Mouse (Mus musculus) kidney, adult 9 months (tissue): Measurements from ENCODE around the gene Nfat5.

ENCODE experiments used
- DNase-seq: peaks from one replicate; pipeline ENCODE4 v3.0.0; 2022

Nfat5 gene

DNA sequence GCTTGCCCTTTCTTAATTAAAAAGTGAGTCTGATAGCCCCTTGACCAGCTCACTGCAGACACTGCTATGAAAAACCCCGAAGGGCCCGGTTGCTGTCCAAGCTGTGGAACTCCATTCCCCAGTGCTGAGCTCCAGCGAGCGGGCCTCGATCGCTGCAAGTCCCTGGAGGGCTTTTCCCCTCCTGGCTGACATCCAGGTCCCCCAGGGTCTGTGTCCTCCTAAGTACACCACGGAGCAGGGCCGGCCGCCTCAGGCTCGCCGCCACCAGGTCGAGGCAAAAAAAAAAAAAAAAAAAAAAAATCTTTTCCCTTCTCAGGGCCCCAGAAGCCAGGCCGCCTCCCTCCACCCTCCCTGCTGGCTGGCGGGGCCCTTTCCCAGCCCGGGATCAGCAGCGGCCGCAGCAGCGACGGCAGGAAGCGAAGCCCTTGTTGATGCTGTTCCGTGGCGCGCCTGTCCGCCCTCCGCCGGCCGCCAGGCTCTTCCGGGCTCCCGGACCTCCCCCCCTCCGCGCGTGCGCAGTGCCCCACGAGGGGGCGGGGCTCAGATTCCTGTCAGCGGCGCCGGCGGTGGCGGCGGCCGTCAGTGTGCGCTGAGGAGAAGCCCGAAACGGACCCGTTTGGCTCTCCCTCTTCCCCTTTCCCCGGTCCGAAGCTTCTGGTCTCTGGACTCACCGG, at the start of gene Nfat5:
Gene Nfat5 (plus strand): TSS at position 543 of the 674 bp plus-strand sequence.
- DNase-seq = peak; percentile 99

DNA sequence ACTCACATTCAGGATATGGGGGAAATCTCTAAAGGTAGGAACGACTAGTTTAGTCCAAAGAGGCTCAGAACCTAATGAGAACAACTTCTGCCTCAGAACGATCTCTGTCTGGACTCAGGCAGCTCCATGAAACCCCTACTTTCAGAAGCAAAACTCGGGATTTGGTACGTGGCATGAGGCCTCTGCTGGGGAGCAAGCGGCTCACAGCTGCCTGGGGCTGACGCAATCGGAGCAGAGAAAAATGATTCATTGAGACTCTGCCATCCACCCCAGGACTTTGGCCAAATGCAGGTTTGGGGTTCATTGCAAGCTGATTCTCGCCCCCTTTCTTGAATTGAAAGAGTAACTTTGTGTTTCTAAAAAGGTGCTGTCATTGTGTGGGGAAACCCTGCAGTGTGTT, 49.1 kb upstream of the Nfat5 start:
- DNase-seq = no peak

DNA sequence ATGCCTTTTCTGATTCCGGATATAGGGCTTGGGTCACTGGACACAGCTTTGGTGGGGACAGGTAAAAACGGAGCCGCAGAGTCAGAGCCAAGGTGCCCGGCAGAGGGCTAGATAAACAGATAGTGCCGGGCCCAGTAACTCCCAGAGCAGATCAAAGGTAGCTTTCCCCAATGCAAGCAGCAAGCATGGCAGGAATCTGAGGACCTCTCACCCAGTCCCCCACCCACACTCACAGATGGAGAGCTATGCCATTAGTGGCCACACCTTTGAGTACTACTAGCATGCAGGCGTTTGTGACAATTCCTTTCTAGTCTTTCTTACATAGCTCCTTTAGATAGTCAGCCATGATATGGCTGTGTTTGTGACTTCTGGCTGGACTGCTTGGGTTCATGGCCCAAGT, 44.8 kb upstream of the Nfat5 start:
- DNase-seq = no peak

DNA sequence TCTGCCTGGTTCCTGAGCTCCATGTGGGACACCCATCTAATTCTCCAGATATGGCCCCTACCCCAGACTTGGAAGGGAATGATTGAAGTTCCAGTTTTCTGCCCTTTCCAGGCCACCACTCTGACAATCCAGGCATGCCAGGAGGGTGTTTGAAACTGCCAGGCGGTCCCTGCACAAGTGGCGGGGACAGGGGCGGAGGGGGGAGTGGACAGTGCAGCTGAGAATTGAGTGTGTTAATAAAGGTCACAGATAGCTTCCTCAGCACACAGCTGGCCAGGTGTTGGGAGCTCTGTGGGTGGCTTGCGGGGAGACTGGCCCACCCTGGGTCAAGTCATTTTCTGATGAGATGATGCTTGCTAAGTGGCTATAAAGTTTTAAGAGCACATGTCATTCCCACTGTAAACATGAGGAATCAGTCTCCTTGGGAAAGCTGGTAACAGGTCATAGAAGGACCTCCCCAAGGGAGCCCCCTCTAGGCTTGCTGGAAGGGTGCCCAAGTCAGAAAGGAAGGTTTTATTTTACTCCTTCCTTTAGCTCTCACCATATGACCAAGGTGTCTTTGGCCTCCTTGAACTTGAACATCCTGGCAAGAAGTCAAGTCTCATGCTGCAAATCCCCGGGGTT, 41.7 kb upstream of the Nfat5 start:
- DNase-seq = no peak

DNA sequence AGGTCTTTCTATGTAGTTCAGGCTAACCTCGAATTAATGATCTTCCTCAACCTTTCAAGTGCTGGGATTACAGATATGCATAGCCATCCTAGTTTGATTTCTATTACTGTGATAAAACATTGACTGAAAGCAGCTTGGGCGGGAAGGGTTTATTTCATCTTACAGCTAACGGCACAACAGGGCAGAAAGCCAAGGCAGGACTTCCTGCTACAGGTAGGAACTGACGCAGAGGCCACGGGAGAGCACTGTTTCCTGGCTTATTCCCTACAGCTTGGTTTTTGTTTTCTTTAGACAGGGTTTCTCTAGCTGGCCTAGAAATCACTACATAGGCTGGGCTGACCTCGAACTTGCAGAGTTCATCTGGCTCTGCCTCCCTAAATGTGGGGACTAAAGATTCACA, 40.1 kb upstream of the Nfat5 start:
- peak; percentile 11 for DNase-seq

DNA sequence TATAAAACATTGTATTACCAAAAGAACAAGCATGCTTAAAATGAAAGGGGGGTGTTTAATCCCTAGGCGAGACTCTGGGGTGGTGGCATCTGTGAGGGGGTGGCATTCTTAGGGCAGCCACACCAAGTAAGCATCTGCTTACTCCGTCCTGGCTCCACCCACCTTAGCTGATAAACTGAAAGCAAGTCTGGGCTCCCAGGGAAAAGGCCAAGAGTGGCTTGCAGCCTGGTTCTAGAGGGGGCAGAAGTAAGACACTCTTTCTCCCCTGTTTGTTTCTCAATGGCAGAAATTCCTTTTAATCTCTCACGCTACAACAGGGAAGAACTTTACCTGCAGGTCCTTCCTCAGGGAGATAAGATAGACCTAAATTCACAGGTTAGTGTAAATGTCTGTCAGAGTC, 38.9 kb upstream of the Nfat5 start:
- DNase-seq = peak; percentile 26

DNA sequence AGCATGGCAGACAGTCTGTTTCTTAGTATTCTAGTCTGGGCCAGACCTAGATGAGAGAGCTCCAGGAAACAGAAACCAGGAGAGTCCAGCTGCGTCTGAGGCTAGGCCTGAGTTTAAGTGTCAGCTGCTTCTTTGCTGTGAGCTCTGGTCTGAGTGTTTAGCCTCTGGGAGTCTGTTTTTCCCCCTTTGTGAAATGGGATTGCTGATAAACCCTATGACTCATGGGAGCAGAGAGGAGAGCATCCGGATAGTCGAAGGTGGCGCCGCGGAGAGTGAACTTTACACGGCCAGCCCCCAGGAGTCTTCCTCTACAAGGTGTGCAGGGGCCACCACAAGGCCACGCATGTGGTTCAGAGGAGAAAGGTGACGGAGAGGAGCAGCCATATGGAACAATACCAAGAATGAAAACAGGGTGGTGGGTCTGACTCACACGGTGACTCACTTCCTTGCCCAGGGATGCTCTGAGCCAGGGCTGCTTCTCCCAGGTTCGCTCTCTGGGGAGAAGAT, 38.3 kb upstream of the Nfat5 start:
- DNase-seq = no peak

DNA sequence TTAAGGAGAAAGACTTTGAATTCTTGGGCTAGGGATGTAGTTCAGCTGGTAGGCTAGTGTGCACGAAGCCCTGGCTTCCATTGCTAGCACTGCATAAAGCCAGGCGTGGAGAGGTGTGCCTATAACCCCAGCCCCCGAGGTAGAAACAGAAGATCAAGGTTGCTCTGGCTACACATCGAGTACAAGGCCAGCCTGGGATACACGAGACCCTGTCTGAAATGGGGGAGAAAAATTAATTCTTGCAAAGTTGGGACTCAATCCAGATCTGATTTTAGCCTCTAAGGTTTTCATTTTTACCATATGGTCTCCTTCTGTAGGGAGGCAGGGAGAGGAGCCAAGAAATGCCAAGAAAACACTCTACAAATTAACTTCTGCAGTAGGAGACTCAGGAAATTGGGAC, 36.0 kb upstream of the Nfat5 start:
- no peak for DNase-seq

DNA sequence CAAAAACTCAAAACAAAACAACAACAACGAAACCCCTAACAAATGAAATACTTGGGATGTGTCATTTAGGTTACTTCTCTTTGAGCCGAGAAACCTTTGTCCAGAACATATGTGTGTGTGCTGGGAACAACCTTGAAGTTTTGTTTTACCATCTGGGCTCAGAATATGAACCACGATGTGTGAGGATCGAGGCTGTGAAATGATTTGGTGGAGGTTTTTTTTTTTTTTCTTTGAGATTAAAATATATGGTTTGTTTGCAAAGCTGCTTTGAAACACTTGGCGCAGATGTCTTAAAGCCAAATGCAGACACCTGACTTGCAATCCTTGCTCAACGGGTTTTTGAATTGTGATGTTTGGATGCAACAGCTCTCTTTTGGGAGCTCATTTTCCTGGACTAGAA, 33.1 kb upstream of the Nfat5 start:
- no peak for DNase-seq

DNA sequence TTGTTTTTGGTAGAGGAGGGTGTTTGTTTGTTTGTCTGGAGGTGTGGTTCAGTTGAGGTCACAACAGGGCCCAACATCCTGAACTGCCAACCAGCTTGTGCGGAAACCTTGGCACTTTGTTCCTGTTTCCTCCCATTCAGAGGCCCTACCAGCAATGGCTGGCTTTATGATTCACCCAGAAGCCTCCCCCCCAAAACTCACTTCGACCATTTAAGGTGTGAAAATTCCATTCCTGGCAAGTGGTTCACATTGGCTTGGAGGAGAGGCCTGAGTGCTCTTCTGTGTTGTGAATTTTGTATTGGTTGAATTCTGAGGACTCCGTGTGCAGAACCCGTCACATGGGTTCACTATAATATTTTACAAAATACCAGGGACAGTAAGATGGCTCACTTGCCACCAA, 32.1 kb upstream of the Nfat5 start:
- DNase-seq = no peak

DNA sequence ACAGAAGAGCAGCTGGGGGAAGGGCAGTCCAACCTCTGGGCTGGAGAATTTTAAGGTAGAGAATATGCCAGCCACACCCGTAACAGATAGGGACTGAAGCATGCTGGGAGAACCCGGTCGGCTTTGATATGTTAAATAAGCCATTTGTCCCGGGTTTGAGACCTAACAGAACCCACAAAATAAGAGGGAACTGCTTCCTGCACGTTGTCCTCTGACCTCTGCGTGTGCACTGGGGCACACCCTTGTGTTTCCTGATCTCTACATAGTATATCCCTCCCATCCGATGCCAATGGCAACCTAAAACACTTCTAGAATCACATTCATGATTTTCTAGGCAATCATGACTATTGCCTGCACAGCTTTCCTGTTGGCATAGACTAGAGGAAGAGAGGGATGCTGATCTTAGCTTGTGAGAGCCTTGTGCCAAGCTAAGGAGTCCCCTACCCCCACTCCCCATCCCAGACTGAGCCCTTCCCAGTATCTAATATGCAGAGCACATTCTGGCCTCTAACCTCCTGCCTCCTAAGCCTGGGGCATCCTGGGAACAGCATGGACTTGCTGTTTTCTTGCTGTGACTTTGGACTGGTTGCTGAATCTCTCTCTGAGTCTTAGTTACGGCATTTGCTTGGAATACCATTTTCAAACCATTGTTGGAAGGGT, 31.1 kb upstream of the Nfat5 start:
- DNase-seq = no peak

DNA sequence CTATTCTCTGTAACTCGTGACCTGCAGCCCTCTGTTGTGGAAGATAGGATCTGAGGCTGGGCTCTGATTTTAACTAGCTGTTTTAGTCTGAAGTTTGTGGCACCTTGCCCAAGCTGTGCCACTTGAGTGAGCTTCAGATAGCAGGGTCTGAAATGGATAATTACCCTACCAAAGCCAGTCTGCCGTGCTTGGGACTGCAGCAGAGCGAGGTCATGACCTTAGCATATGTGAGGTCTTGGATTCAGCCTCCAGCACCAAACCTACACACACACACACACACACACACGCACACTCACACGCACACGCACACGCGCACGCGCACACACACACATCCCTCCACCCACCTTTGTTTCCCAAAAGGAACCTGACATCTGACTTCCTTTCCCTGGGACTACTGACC, 27.5 kb upstream of the Nfat5 start:
- peak; percentile 63 for DNase-seq

DNA sequence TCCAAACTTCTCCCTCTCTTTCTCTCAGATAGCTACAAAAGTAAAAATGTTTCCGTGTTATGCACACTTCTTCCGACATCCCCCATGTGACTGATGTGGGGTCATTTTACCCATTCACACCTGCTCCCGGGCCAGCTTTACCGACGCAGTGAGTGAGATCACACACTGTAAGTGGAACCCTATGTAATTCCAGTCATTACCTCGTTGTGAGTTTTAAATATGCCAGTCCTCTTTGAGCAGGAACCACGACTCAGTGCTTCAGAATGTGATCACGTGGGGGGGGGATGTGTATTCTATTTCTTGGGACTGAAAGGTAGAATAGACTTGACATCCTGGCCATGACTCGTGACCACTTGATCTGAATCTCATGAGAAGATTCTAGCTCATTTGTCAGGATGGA, 24.8 kb upstream of the Nfat5 start:
- no peak for DNase-seq

DNA sequence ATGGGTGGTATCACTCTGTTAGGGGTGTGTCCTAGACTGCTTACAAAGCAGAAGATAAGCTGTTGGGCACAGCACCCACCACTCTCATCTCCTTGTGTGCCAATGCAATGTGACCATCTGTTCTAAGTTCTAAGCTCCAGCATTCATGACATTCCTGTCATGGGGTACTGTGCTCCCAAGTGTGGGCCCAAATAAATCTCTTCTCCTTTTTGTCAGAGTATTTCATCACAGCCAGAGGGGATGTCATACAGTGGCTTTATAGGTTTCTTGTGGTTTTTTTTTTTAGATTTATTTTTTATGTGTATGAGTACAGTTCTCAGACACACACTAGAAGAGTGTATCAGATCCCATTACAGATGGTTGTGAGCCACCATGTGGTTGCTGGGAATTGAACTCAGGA, 24.1 kb upstream of the Nfat5 start:
- no peak for DNase-seq

DNA sequence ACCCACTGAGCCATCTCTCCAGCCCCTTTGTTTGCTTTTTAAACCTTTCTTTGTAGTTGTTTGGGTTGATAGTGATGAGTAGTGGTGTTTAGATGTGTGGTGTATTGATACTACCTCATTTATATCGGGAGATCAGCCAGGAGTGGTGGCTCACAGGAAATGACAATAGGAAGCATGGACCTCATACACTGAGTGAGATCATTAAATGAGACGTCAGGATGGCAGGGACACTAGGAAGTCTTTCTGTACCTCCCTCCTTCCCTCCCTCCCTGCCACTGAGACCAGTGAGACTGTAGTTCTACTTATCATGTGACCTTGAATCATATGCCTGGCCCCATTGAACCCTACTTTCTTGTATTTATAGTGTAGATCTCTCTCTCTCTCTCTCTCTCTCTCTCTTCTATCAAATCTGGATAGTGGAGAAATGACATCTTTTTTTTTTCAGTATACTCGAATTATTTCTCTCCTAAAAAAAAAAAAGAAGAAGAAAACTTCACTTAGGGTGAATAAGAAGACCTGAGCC, 23.6 kb upstream of the Nfat5 start:
- no peak for DNase-seq

DNA sequence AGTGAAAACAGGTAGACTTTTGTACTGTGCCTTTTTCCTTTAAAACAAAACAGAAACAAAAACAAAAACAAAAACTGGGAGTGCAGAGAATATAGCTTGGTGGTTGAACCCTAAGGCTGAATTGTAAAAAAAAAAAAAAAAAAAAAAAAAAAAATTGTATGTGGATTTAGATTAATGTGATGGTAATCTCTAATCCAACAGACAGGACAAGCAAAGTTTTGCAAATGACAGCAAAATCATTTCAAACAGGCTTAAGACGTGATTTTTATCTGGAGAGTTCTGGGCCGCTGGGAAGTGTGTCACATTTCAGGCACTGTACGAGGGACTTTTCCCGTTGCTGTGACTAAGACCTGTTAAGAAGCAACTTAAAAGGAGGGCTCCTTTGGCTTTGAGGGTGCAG, 23.0 kb upstream of the Nfat5 start:
- DNase-seq = no peak

DNA sequence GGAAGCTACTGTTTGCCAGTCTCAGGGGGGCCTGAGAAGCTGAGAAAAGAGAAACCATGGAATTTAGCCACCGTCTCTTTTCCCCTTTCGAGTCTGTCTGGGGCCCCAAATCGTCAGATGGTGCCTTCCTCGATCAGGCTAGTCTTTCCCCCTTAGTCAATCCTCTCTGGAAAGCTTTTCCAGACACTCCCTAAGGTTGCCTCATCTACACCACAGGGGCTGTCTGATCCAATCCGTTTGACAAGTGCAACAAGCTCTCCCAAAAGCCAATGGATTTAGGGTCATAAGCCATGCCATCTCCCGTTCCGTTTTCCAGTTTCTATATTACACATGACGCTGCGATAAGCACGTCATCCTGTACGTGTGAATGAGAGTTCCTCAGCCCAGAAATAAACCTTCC, 22.5 kb upstream of the Nfat5 start:
- no peak for DNase-seq

DNA sequence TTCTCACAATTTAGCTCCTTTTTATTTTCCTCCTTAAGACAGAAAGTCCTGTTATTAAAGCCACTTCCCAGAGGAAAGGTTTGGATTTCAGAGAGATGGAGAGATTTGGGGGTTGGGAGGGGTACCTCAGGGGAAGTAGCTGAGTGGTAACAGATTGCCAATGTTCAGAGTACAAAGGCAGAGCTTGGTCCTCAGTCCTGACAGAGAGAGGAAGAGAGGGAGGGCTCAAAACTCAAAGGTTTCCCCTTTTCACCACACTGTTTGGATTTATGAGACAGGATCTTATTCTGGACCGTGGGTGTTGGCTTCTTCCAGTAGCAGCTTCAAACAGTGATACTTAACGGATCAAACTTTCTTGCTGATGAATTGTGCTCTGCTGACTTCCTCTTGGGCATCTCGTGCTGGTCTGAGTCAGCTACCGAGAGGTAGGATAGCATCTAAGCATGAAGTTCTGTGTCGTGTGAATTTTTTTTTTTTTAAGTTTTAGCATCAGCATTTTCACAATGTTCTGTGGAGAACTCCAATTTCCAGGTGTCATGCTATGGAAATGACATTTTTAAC, 15.9 kb upstream of the Nfat5 start:
- peak; percentile 33 for DNase-seq

DNA sequence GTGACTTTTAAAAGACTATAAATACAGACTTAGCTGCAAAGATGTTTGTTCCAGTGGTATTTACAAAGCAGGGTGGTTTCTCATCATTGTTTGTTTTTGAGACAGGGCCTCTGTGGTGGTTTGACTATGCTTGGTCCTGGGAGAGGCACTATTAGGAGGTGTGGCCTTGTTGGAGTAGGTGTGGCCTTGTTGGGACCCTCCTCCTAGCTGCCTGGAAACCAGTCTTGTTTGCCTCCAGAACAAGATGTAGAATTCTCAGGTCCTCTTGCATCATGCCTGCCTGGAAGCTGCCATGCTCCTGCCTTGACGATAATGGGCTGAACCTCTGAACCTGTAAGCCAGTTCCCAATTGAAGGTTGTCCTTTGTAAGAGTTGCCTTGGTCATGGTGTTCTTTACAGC, 14.7 kb upstream of the Nfat5 start:
- DNase-seq = no peak

DNA sequence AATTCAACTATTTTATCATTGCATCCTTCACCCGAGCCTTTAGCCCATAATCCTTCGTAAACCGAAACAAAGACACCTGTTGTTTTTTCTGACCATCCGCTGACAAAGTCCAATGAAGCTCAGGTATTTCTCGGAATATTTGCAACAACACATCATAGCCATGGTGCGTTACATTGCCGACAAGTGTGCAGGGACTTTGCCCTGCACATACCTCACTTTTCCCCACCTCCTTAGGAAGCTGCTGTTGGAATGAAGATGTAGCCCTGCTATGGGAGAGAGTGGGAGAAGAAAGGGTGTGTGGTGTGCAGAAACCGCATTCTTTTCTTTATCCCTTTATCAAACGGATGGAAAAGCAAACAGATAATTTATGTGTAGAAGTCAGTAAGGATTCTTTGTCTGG, 6.6 kb upstream of the Nfat5 start:
- no peak for DNase-seq

DNA sequence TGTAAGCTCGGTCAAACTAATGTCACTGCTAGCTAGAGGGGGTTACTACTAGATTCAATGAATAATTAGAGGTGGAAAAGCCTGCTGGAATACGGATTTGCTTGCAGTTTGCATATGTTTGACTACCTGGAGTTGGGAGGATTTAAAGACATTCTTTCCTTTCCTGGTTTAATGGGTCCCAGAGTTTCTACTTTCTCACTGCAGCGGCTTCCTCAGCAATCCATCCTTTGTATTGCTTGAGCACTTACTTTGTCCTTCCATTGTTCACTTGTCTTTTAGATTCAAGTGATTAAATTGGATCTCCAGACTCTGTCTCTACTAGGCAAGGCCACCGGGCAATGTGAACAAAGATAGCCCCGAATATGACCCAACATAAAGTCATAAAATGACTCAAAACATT, 5.7 kb upstream of the Nfat5 start:
- DNase-seq = no peak

DNA sequence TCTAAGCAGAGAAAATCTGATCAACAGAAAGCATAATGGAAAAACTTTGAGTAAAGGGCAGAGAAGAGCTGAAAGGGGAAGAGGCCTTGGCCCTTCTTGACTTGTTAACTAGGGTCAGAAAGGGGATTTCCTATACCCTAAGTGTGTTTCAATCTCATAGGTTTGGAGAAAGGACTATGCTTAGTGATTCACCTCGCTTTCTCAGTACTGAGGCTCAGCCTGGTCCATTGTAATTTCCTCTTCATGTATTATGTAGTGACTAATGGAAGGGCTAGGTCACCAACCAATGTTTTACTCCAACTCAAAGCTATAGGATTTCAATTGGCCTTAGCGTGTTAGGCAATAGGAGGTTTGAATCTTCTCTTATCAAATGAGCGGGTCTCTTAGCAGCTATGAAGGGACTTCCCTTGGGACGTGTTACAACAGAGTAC, 2.1 kb upstream of the Nfat5 start:
- DNase-seq = no peak

DNA sequence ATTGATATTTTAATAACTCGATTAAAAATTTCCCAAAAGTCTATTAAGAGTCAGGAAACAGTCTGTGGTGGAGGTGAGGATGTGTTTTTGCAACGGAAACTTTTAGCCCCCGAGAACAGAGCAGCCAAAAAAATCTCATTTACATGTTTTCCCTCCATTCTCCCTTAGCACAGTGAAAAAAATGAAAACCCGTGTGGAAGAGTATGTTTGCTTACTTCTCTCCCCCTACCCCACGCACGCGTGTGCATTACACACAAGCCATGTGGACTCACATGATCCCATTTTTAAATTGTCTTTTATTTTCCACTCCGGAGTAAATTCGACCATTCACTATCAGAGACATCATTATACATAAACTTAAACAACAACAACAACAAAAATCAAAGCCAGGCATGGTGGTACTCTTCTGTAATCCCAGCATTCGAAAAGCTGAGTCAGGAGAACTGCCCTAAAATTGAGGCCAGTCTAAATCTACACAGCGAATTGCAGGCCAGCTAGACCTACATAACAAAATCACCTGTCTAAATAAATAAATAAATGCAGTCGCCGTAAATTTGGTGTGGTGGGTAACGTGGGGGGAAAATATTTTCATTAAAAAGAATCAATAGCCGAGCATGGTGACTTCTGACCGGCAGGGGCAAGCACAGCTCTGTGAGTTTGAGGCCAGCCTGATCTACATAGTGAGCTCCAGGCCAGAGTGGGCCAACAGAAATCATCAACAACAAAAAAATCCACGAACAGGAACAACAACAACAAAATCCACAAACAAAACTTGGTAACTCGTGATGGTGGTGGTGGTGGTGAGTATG, 947 bp upstream of the Nfat5 start:
- no peak for DNase-seq
